Mouse (Mus musculus) intestine, embryonic 14.5 days (tissue): Measurements from ENCODE around the gene Cadps2. TPM values are rescaled to one million over a fixed set of nuclear protein-coding genes. Genes with fewer than 3 reads are reported as not detected.

Experiments used
- ATAC-seq: fragments of 200-750 bp; cut with Nextera tagmentation; replicated peaks from 2 replicates; pipeline ENCODE4 v1.8.0; 2017; ENCODE audit warnings: low read depth, moderate number of reproducible peaks, moderate TSS enrichment, moderate library complexity; ENCODE audit not compliant: low FRiP score, low TSS enrichment
- DNase-seq: peaks from one replicate; pipeline ENCODE4 v3.0.0-alpha.2; 2018; ENCODE audit warnings: low spot score
- H3K27ac ChIP-seq: fragments of 300-500 bp; sonication (generic); 2 replicates; pipeline ENCODE4 v1.5.1; 2014; ENCODE audit warnings: low read depth, mild to moderate bottlenecking, control low read depth
- H3K27me3 ChIP-seq: fragments of 300-500 bp; sonication (generic); replicated peaks from 2 replicates; pipeline ENCODE4 v1.6.1; 2014; ENCODE audit warnings: low read length, control low read depth; ENCODE audit not compliant: control insufficient read depth, insufficient read depth
- H3K36me3 ChIP-seq: fragments of 300-500 bp; sonication (generic); 2 replicates; pipeline ENCODE4 v1.6.1; 2014; ENCODE audit warnings: low read length, control low read depth; ENCODE audit not compliant: control insufficient read depth, insufficient read depth
- H3K4me1 ChIP-seq: fragments of 300-500 bp; sonication (generic); replicated peaks from 2 replicates; pipeline ENCODE4 v1.6.1; 2014; ENCODE audit warnings: low read length, control low read depth, mixed read lengths; ENCODE audit not compliant: control insufficient read depth, insufficient read depth
- H3K4me2 ChIP-seq: fragments of 300-500 bp; sonication (generic); 2 replicates; pipeline ENCODE4 v1.6.1; 2014; ENCODE audit warnings: low read length
- H3K4me3 ChIP-seq: fragments of 300-500 bp; sonication (generic); 2 replicates; pipeline ENCODE4 v1.5.1; 2014; ENCODE audit warnings: low read depth, low read length, control low read depth, mixed read lengths
- H3K9ac ChIP-seq: fragments of 300-500 bp; sonication (generic); 2 replicates; pipeline ENCODE4 v1.6.1; 2014; ENCODE audit warnings: mild to moderate bottlenecking, low read length
- H3K9me3 ChIP-seq: fragments of 300-500 bp; sonication (generic); 2 replicates; pipeline ENCODE4 v1.6.1; 2016; ENCODE audit warnings: low read length, control low read depth; ENCODE audit not compliant: control insufficient read depth
- WGBS: fragments of 180-500 bp; shearing (Covaris S2); extraction: QIAGEN DNeasy Blood & Tissue Kit; methylation state at CpG from one replicate; pipeline ENCODE4 v1.1.7; 2014; 5-methylcytosine and 5-hydroxymethylcytosine counted together
- polyA plus RNA-seq: library from polyadenylated mRNA; unstranded; fragments of >200 nt; fragmentation: Nextera tagmentation; extraction: Ambion mirVana; gene quantifications from 2 replicates; pipeline ENCODE4 v1.2.1, GENCODE M21; 2014

Cadps2 gene
- polyA plus RNA-seq, 1 experiment from 2014 or later = 1.2 TPM

DNA sequence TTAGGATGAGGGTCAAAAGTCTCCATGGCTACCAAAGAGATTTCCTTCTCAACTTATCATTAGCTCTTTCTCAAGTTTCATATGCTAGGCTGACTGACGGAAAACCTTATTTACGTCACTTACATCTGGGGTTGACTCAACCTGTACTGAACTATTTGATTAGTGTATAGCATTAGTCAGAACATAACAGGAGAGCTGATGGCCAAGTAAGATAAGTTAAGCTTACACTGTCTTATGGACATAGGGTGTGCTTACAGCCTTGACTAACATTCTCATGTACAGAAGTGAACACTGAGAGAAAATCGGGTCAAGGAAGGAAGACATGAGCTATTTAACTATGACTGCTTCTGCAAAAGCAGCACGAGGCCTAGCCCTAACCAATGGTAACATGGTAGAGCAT, 550.5 kb downstream of the Cadps2 start:
- no peak overlapping the region for H3K9ac ChIP-seq
- DNase-seq = no peak
- H3K36me3 ChIP-seq = no peaks in the 10 kb centered on the region
- no peaks in the 10 kb centered on the region for H3K27me3 ChIP-seq
- H3K27ac ChIP-seq = no peak overlapping the region
- H3K4me1 ChIP-seq = no peaks in the 10 kb centered on the region
- no peak overlapping the region for H3K4me2 ChIP-seq
- ATAC-seq = no peak
- WGBS = 85% methylated on average over 4 of the region's 4 CpGs
- H3K4me3 ChIP-seq = no peak overlapping the region
- no peaks in the 10 kb centered on the region for H3K9me3 ChIP-seq

DNA sequence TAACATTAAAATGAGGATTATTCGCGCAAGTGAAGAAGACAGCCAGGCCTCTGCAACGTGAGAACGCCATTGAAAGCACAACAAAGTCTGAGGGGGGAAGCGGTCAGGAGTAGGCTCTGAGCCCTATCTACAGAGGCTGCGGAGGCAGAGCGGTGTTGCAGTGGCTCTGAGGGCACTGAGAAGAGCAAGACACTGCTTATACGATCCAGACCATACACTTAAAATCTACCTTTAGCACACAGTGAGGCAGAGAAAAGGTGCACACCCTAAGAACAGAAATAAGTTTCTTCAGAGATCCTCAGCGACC, 557.8 kb downstream of the Cadps2 start:
- 61% methylated on average over 9 of the region's 9 CpGs for WGBS
- H3K36me3 ChIP-seq = no peaks in the 10 kb centered on the region
- H3K4me2 ChIP-seq = no peak overlapping the region
- no peaks in the 10 kb centered on the region for H3K27me3 ChIP-seq
- DNase-seq (no peak), ATAC-seq (no peak)
- H3K9ac ChIP-seq = no peak overlapping the region
- H3K4me1 ChIP-seq = no peaks in the 10 kb centered on the region
- no peaks in the 10 kb centered on the region for H3K9me3 ChIP-seq
- H3K27ac ChIP-seq = no peak overlapping the region
- no peak overlapping the region for H3K4me3 ChIP-seq

DNA sequence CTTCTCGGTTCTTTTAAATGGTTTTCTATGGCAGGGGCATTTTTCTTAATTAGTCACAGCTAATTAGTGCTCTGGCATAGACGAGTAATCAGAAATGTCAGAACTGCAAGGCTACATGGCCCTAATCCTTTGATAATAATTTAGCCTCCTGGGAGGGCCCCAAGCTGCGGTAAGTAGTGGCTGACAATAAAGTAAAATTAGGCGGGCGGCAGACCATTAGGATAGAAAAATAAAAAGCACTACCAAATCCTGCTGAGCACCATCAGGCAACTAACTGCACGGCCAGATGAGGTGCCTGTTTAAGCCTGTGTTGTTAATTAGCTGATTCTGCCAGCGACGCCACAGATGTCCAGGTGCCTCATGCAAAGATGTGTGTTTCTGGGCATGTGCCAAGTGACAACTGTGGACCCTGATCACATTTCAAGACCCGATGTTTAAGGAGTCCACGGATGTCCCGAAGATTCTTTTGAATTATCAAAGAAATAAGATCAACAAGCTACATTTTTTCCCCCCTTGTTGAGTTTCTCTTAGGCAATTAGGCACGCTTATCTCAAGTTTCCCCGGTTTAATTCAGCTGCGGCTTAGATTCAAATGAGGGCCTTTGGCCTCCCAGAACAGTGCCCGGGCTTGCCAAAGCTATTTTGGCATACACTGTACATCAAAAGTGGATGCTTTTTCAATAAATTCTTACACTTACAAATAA, 558.3 kb downstream of the Cadps2 start:
- Histone ChIP-seq H3K9me3 (no peaks in the 10 kb centered on the region), H3K9ac (no peak overlapping the region), H3K4me3 (no peak overlapping the region), H3K27ac (no peak overlapping the region), H3K27me3 (no peaks in the 10 kb centered on the region), H3K4me2 (no peak overlapping the region), H3K36me3 (no peaks in the 10 kb centered on the region), H3K4me1 (no peaks in the 10 kb centered on the region)
- ATAC-seq (no peak), DNase-seq (no peak)
- WGBS = 60% methylated on average over 15 of the region's 15 CpGs

DNA sequence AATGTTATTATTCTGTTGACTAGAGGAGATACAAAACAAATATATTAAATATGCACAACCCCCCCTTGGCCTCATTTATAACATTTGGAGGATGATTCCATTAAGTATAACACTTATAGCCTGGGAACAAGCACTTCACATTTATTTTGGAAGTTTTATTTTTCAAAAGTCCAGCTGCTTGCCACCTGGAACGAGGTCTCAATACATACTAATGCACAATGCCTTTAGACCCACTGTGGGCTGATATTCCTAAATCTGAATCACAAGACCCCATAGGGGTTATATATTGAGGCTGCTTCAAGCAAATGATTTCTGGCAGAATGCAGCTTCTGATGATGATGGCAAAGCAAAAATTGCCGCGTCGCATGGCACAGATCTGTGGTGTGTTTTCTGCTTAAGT, 565.7 kb downstream of the Cadps2 start:
- no peaks in the 10 kb centered on the region for H3K9me3 ChIP-seq
- H3K4me3 ChIP-seq = no peak overlapping the region
- 79% methylated on average over 4 of the region's 4 CpGs for WGBS
- peaks cover 35% of the 10 kb centered on the region for H3K27me3 ChIP-seq
- no peak overlapping the region for H3K4me2 ChIP-seq
- ATAC-seq = no peak
- no peaks in the 10 kb centered on the region for H3K36me3 ChIP-seq
- no peak for DNase-seq
- no peak overlapping the region for H3K9ac ChIP-seq
- H3K27ac ChIP-seq = no peak overlapping the region
- H3K4me1 ChIP-seq = no peaks in the 10 kb centered on the region

DNA sequence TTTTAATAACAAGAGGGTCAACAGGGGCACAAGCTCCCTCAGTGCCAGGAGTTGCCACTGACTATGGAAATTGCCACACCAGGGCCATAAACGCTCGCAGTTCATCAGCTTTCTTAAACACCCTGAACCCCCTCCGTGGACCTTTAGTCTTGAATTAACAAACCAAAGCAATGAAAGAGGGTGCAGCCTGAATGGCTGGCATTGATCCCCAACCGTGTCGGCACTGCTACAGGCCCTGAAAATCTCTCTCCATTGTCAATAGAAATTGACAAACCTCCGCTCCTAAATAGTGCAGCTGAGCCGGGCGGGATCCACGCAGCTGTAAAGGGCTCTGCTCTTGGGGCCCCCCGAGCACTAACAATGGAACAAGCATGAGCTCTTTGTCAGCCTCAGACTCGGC, 566.2 kb downstream of the Cadps2 start:
- no peak for ATAC-seq
- 6% methylated on average over 11 of the region's 11 CpGs for WGBS
- no peak for DNase-seq
- H3K4me1 ChIP-seq = no peaks in the 10 kb centered on the region
- H3K27ac ChIP-seq = no peak overlapping the region
- H3K9ac ChIP-seq = no peak overlapping the region
- H3K9me3 ChIP-seq = no peaks in the 10 kb centered on the region
- H3K4me2 ChIP-seq = no peak overlapping the region
- H3K27me3 ChIP-seq = peaks cover 35% of the 10 kb centered on the region
- no peaks in the 10 kb centered on the region for H3K36me3 ChIP-seq
- H3K4me3 ChIP-seq = no peak overlapping the region

DNA sequence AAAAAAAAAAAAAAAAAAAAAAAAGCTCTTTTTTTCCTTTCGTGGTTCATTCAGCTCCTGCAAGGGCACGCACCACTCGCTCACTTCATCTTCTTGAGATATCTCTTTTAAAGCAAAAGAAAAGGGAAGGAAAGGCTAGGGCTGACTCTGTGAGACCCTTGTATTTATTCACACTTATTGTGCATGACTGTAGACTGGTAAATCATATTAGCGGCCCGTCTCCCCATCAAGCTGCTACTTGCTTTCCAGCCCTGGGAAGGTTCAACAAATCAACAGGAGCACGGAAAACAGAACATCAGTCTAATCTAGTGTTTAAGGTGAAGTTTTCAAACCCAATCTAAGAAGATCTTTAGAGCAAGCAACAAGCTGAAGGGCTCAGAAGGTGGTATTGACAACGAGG, 566.7 kb downstream of the Cadps2 start:
- H3K4me1 ChIP-seq = no peaks in the 10 kb centered on the region
- ATAC-seq (no peak), DNase-seq (no peak)
- H3K36me3 ChIP-seq = no peaks in the 10 kb centered on the region
- H3K27ac ChIP-seq = no peak overlapping the region
- no peak overlapping the region for H3K4me3 ChIP-seq
- H3K9ac ChIP-seq = no peak overlapping the region
- no peaks in the 10 kb centered on the region for H3K9me3 ChIP-seq
- peaks cover 39% of the 10 kb centered on the region for H3K27me3 ChIP-seq
- WGBS = 25% methylated on average over 7 of the region's 7 CpGs
- no peak overlapping the region for H3K4me2 ChIP-seq

DNA sequence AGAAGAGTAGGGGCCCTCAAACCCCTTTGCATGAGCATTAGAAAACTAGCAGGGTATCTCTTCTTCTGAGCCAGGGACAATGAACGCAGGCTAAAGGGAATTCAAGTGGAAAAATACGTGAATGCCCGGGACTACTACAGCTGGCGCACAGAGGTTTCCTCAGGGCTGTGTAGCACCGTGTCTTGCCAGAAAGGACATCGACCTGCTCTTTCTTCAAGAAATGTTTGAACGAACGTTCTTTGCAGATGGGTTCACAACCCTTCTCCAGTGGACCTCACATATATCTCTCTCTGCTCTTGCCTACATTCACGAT, 578.5 kb downstream of the Cadps2 start:
- ATAC-seq = no peak
- DNase-seq = no peak
- Histone ChIP-seq H3K4me3 (no peak overlapping the region), H3K4me2 (no peak overlapping the region), H3K36me3 (no peaks in the 10 kb centered on the region), H3K9me3 (no peaks in the 10 kb centered on the region), H3K9ac (no peak overlapping the region), H3K27ac (no peak overlapping the region), H3K4me1 (no peaks in the 10 kb centered on the region), H3K27me3 (peaks cover 70% of the 10 kb centered on the region)
- WGBS = 3% methylated on average over 9 of the region's 9 CpGs

DNA sequence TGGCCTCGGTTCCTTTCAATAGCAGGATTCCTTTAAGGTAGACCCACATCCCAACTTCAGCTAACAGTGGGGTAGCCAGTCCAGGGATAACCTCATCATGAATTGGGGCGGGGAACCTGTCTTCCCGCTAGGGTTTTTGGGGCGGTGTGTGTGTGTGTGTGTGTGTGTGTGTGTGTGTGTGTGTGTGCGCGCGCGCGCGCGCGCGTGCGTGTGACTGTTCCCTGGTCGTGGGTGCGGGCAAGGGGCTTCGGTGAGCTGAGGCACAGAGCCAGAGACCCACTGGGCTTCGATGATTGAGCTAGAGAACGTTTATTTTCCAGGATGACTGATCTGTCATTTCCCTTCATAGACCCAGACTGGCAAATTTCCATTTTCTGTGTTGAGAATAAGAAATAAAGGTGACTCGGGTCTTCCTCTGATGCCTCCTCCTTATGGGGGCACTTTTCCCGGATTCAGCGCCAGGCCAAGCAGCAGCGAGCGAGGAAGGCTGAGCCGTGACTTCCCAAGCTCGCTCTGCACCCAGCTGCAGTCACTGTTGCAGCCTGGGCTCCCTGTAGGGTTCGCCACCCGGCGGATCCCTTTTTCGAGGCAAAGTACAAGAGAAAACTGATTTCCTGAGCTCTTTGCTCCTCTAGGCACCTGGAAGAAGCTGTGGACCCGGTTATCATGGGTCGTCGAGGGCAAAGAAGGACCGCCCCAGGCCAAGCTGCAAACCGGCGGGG, 579.0 kb downstream of the Cadps2 start:
- ATAC-seq (no peak), DNase-seq (no peak)
- WGBS = 3% methylated on average over 36 of the region's 36 CpGs
- Histone ChIP-seq H3K36me3 (no peaks in the 10 kb centered on the region), H3K27ac (no peak overlapping the region), H3K27me3 (peaks cover 75% of the 10 kb centered on the region), H3K9ac (no peak overlapping the region), H3K4me3 (no peak overlapping the region), H3K4me2 (no peak overlapping the region), H3K9me3 (no peaks in the 10 kb centered on the region), H3K4me1 (no peaks in the 10 kb centered on the region)

DNA sequence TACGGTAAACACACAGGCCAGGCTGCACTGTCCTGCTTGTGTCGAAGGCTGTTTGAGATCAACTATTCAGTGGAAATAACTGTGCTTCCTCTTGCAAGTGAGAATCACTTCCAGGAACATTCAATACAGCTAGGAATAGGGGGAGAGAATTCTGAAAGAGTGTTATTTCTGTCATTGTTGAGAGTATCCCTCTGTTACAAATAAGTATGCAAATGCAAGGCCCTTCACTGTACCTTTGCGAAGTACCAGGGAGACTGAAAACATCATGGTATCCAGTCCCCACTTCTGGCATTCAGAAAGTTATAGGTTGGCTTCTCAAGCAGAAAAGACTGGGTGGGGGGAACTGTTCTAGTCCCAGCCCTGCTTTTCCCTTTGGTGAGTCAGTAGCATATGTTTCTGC, 581.2 kb downstream of the Cadps2 start:
- no peak overlapping the region for H3K4me3 ChIP-seq
- WGBS = 16% methylated on average over 3 of the region's 3 CpGs
- no peak overlapping the region for H3K9ac ChIP-seq
- no peaks in the 10 kb centered on the region for H3K9me3 ChIP-seq
- H3K27ac ChIP-seq = no peak overlapping the region
- ATAC-seq (no peak), DNase-seq (no peak)
- H3K4me1 ChIP-seq = no peaks in the 10 kb centered on the region
- no peaks in the 10 kb centered on the region for H3K36me3 ChIP-seq
- H3K27me3 ChIP-seq = peaks cover 92% of the 10 kb centered on the region
- H3K4me2 ChIP-seq = no peak overlapping the region
